Mouse (Mus musculus) c-Kit-positive CD71-positive TER-119-positive erythroid progenitor cells, embryonic 14.5 days (primary cell): ENCODE results near the gene Adamts14.

ENCODE experiments used
- DNase-seq: peaks from one replicate; pipeline ENCODE4 v3.0.0-alpha.2; 2013; ENCODE audit warnings: low spot score

Adamts14 gene

DNA sequence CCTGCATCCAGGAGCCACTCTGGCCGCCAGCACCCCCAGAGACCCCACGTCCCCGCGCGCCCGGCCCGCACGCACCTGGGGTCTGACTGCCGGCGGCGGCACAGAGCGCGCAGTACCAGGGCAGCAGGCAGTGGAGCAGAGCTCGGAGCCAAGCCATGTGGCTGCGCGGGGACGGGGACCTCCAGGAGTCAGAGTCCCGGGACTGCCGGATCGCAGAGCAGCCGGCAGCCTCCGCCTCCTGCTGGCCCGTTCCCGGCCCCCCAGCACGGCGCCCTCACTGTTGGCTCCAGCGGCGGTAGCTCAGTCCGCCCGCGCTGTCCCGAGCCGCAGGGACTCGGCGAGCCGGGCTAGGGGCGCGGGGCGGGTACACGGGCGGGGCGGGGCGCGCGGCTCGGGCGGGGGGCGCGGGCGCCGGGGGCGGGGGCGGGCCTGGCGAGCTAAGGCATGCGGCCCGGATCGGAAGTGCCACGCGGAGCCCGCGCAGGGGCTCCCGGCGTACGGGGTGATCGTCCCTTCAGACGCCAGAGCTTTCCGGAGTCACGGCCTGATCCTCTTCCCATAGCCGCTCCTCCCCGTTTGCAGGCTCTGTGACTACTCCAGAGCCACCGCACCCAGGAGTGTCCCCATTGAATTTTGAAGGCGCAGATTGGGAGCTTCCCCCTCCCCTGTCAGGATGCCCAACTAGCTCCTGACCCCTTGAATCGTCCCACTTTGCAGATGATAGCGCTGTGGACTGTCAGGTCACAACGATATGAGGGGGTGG is at the start of gene Adamts14:
Gene Adamts14, minus strand, starts transcription at position 358 of the 763 bp plus-strand sequence.
- no peak for DNase-seq

DNA sequence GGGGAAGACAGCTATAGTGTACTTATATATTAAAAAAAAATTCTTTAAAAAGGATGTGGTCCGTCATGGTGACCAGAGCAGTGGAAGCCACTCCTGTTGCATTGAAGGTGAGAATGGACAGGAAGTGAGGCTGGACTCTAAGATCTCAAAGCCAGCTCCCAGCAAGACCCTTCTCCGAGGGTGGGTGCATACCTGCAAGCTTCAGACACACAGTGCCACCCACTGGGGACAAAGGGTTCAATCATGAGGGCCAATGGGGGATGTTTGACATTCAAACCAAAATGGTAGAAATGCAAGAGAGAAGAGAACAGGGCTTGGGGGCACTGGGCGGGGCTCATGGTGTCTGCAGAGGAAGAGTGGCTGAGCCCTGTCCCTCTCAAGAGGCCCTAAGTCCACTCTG is 45.3 kb upstream of the Adamts14 start:
- DNase-seq: no peak

- no peak for DNase-seq
Measured at GRCm38 (mm10) chr10:61315324-61315880, 42.2 kb upstream of the Adamts14 start.

DNA sequence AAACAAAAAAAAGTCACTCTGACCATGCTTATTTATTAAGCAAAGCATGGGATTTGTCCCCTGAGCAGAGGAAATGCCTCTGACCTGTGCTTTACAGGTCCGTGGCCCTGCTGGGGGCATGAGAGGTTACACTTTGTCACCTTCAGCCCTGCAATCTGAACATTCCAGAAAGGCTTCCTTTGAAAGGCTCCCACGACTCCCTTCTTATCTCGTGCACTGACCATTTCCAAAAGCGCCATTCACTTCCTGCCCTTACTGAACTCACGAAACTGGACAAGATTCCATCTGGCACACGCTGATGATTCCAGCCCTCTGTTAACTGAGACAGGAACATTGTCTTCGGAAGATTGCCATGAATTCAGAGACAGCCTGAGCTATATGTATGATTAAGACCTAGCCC is 40.5 kb upstream of the Adamts14 start:
- no peak for DNase-seq

DNA sequence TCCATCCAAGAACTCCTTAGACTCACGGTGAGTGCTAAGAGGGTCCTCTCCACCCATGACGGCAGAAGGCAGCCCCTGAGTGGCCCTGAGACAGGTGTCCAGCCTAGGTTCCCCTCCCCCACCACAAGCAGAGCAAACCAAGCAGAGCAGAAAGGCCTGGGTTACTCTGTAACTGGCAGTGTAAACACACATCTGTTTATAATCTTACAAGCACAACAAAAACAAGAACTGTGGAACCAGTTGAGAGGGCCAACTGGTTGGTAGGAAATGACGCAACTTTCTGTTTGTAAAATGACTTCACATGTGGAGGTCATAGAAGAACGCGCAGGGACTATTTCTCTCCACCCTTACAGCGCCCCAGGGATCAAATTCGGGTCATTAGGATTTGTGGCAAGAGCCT is 39.5 kb upstream of the Adamts14 start:
- no peak for DNase-seq

- DNase-seq: no peak
Measured at GRCm38 (mm10) chr10:61312159-61312558, 38.9 kb upstream of the Adamts14 start.

DNA sequence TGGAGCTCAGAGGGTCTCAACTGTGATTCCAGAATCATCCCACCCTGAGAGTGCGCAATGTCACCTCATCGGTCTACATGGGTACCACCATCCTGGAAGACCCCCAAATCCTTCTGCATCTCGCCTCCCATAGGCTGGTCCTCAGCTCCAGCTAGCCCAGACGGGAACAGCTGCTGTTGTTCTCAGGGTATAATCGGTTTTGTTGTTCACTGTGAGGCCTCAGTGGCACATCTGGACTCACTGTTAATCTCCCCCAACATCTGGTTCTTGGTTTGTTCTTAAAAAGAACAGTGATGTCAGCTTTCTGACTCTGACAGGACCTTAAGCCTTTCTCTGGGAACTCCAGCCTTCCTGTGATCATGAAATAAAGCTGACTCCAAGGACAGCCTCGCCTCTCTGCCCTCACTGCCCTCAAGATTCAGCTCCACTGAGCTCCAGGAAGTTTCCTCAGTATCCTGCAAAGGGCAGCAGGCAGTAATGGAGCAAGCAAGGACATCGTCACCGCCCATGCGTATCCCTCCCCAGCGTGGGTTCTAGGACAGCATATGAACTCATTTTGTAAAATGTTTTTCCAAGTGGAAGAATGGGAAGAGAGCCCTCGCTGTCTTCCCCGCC is 35.6 kb upstream of the Adamts14 start:
- DNase-seq: no peak

GRCm38 (mm10) chr10:61305928-61306590 is 32.8 kb upstream of the Adamts14 start:
- DNase-seq: no peak

GRCm38 (mm10) chr10:61304046-61304445 is 30.8 kb upstream of the Adamts14 start:
- DNase-seq: no peak

- no peak for DNase-seq
Measured at GRCm38 (mm10) chr10:61300996-61301395, 27.8 kb upstream of the Adamts14 start.

DNA sequence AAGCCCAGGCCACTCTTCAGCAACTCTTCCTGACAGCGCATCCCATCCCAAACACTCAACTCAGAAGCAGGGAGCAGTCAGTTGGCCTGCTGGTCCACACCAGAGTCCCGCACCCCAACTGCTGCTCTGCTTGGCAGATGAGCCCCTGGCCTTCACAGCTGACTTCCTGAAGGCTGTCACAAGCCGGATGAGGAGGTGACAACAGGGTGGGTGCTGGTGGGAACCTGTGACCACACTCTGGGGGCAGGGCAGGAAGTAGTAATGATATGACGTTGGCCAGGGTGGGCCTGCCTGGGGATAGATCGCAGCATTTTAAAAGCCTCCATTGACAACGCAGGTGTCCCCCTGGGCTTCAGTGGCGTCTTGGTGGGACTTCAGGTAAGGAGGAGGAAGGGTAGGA is 24.2 kb upstream of the Adamts14 start, which contains the start of gene Prf1:
Gene Prf1, plus strand, starts transcription at position 357 of the 400 bp plus-strand sequence.
- no peak for DNase-seq

DNA sequence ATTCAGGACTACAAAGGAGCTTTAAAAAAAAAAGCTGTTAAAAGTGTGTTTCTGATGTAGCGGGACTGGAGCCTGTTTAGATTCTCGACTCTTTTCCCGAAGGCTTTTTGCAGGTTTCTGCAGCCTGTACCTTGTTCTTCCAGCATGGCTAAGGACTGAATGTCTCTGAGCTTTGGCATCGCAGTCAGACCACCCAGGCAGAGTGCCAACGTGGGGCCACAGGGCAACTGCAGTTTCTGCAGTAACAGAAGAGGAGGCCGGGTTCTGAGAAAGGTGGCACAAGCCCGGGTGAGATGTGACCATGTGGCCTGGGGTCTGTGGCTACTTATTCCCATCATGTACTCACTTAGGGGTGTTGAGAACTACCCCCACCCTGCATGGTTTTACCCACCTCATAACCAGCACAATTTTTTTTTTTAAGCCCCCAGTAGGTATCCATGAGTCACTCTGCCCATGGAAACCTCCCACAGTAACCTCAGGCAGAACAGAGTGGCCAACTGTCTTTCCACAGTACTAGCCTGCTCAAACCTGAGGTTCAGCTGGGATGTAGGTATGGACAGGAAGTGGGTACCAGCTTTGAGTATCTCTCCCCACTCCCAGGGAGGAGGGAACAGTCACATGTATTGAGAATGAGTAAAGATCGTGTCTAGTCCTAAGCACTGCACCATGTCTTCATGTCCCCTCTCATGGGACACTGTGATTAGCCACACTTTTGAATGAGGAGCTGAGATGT is 23.6 kb upstream of the Adamts14 start:
- no peak for DNase-seq

- DNase-seq: no peak
Measured at GRCm38 (mm10) chr10:61294242-61294641, 21.0 kb upstream of the Adamts14 start.

- DNase-seq: no peak
Measured at GRCm38 (mm10) chr10:61290479-61290878, 17.2 kb upstream of the Adamts14 start.

DNA sequence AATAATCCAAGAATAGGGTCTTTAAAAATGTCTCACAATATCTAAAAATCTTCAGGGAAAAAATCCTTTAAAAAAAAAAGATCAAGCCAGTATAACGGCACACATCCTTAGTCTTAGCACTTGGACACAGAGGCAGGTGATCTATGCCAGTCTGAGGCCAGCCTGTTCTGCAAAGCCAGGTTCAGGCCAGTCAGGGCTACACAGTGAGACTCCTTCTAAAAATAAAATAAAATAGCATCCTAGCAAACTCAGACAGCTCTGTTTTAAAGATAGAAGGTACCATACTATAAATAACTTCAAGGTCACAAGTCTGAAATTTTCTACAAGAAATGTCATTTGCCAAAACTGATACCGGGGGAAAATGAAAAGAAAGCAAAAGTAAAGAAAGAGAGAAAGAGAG is 16.8 kb upstream of the Adamts14 start:
- DNase-seq: no peak

DNA sequence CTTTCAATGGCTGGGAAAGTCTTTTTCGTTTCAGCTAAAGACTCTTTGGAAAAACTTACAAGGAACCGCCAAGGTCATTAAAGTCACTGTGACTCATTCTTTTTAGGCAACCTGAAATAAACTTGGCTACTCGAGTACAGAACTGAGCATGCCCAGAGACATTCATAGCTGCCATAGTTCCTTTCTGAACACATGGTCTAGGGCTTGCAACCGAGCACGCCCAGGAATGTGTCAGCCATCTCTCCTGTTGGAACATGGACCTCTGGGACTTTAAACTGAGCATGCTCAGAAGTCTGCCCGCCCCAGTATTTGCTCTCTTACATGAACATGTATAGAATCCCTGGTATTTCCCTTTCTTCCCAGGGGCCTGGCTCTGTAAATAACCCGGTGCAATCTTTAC is 13.0 kb upstream of the Adamts14 start:
- DNase-seq: no peak

GRCm38 (mm10) chr10:61285271-61285670 is 12.0 kb upstream of the Adamts14 start:
- no peak for DNase-seq

- no peak for DNase-seq
Measured at GRCm38 (mm10) chr10:61284309-61284708, 11.1 kb upstream of the Adamts14 start.

- no peak for DNase-seq
Measured at GRCm38 (mm10) chr10:61281115-61281514, 7.9 kb upstream of the Adamts14 start.

DNA sequence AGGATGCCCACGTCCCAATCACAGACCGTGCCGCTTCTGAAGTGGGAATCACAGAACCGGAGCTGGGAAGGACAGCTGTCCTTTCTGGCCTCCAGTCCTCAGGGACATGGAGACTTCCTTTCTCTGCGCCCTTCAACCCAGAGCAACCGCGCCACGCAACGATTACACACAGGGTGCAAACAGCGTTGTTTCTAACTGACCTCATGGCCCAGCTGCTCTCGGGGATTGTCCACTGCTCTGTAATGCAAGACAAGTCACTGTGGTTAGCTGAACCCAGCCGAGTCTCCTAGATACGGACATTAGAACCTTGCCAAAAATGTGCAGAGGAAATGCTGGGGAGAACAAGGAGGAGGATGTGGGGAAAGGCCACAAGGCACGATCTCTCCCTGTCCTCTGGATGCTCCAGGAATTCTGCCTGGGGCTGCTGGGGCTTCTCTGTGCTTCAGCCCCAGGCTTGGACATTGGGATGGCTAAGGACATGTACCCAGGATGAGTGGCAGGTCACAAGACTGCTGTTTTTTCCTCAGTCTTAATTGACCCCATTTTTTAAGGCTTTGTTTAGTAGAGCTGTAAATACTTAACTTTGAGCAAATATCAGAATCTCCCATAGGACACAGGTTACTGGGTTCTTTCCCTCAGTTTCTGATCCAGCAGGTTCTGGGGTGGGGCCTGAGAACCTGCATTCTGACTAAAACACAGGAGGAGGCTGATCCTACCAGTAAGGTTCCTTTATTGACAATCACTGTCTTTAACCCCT is 4.9 kb upstream of the Adamts14 start:
- DNase-seq: no peak

DNA sequence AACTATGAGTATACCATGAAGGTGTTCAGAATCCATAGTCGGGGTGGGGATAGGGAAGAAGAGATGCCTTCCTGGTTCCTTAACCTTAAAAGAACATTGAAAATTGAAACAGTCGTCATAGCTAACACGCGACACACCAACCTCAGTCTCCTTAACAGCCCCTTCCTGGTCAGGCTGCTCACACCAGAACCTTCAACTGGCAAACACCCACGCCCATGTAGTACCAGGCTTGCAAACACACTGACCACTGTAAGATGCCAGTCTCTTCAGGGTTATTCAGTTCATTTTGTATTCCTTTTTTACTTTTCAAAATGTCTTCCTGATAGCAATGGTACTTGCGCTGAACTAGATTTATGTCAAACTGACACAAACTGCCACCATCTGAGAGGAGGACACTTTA is 3.8 kb upstream of the Adamts14 start:
- DNase-seq: no peak
